Mouse (Mus musculus) lung, adult 2 months (tissue): ENCODE measurements around the gene Nfic. TPM values are rescaled to one million over a fixed set of nuclear protein-coding genes. Genes with fewer than 3 reads are reported as not detected.

Source experiments
- DNase-seq: peaks from one replicate; pipeline ENCODE4 v3.0.0; 2022
- H3K4me1 ChIP-seq: fragments of 200-500 bp; 2 replicates; pipeline ENCODE4 v1.6.1; 2011; ENCODE audit warnings: low read length; ENCODE audit not compliant: control insufficient read depth, insufficient read depth
- H3K4me3 ChIP-seq: fragments of 200-500 bp; replicated peaks from 2 replicates; pipeline ENCODE3; 2011; ENCODE audit warnings: low read depth, mild to moderate bottlenecking, control low read depth, low read length; ENCODE audit errors: extremely low read depth
- CTCF ChIP-seq: fragments of 200-500 bp; IDR thresholded peaks from 2 replicates; pipeline ENCODE4 v1.5.1; 2011; ENCODE audit warnings: mild to moderate bottlenecking, low read length, control low read depth; ENCODE audit not compliant: insufficient read depth
- POLR2A ChIP-seq: fragments of 200-500 bp; IDR thresholded peaks from 2 replicates; pipeline ENCODE4 v1.6.1; 2011; ENCODE audit warnings: low read depth, mild to moderate bottlenecking, control low read depth, low read length, borderline replicate concordance; ENCODE audit errors: extremely low read depth
- WGBS: fragments of 180-500 bp; shearing (Covaris S2); methylation state at CpG from one replicate; pipeline ENCODE4 v1.1.7; 2018; 5-methylcytosine and 5-hydroxymethylcytosine counted together
- polyA plus RNA-seq: library from polyadenylated mRNA; depleted of rRNA; stranded (reverse); fragments of >200 nt; gene quantifications from 2 replicates; pipeline ENCODE4 v1.2.3, GENCODE M21; 2012

The Nfic gene
- polyA plus RNA-seq, 1 experiment, result 103 TPM

DNA sequence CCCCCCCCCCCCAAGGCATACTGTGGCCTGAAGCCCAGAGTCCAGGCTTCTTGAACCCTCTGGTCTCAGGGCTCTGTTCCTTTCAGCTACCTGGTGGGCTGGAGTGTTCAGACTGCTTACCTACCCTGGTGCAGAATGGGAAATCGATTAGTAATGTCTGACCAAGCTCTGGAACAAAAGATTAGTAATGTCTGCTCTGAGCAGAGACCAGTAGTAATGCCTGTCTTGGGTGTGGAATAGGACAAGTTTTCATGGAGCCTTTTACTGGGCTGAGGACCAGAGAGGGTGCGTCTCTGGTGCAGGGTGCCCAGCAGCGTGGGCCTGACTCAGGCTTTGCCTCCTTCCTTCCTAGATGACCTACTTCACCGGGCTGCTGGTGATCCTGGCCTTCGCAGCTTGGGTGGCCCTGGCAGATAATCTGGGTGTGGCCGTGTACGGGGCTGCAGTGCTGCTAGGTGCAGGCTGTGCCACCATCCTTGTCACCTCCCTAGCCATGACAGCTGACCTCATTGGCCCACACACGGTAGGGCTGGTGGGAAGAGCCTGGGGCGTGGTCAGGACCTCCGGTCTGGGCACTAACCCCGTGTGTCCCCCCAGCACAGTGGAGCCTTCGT, 93.0 kb downstream of the Nfic start:
- DNase-seq, result no peak
- Histone ChIP-seq H3K4me1 (peaks cover 11% of the 10 kb centered on the region; the same call in 1 of the 2 replicates), H3K4me3 (no peak overlapping the region)
- WGBS, result 55% methylated on average over 12 of the region's 12 CpGs
- TF ChIP-seq CTCF (no peak), POLR2A (no peak)

DNA sequence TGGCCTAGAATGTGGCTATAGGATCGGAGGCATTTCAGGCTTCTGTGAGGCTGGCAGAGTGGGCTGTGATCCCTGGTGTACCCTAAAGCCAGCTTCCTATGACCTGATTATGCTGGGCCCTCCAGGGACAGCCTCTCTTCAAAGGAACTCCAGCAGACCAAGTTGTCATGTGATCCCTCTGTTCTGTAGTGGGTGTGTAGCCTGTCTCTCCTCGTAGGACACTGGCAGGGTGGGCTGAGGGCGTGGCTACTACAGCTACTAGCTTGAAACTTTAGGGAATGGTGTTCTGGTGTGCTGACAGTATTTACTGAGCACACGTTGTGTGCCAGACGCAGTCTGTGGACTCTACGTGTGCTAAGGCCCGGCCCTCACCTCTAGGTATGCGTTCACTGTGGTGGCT, 94.7 kb downstream of the Nfic start:
- WGBS, result 68% methylated on average over 8 of the region's 8 CpGs
- no peak for DNase-seq
- no peak overlapping the region for H3K4me3 ChIP-seq
- H3K4me1 ChIP-seq, result peaks cover 11% of the 10 kb centered on the region; the same call in 1 of the 2 replicates
- TF ChIP-seq POLR2A (no peak), CTCF (no peak)

DNA sequence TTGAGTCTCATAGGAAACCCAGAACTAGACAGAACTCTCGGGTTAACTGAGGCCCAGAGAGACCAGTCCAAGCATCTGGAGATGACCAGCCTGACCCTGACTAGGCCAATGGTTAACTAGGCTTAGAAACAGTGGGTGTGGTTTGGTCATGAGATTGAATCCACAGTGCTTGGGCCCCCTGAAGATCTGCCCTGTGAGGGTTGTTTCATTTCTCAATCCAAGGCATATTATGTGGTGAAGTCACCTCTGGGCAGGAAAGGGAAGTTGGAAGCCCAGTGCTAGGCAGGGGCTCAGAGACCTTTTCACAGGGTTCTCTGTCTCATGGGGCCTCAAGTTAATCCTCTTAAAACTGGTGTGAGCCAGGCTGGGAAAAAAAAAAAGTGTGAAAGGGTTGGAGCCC, 96.6 kb downstream of the Nfic start:
- DNase-seq, result no peak
- TF ChIP-seq POLR2A (no peak), CTCF (no peak)
- Histone ChIP-seq H3K4me1 (peaks cover 9% of the 10 kb centered on the region; the same call in 1 of the 2 replicates), H3K4me3 (no peak overlapping the region)
- 59% methylated on average over 1 of the region's 1 CpGs for WGBS

DNA sequence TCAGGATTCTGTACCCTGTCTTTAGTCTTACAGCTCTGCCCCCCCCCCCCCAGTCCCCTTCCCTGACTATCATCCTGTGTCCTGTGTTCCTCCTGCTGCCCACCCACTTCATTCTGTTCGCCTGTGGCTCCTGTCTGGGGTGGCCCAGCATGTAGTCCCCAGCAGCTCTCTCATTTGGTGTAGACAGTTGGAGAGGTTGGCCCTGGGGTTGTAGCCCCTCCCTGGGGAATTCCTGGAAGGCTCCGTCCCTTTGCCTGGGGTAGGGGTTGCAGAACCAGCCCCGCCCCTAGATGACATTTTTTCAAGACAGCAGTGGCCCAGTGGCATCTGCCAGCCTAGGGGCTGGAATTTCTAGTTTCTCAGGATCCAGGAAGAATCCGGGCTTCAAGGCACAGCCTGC, 97.2 kb downstream of the Nfic start:
- no peak for DNase-seq
- Histone ChIP-seq H3K4me1 (peaks cover 8% of the 10 kb centered on the region; the same call in 1 of the 2 replicates), H3K4me3 (peak overlapping the region; percentile 87)
- TF ChIP-seq POLR2A, result no peak
- TF ChIP-seq CTCF, result no peak
- WGBS, result 29% methylated on average over 4 of the region's 4 CpGs

DNA sequence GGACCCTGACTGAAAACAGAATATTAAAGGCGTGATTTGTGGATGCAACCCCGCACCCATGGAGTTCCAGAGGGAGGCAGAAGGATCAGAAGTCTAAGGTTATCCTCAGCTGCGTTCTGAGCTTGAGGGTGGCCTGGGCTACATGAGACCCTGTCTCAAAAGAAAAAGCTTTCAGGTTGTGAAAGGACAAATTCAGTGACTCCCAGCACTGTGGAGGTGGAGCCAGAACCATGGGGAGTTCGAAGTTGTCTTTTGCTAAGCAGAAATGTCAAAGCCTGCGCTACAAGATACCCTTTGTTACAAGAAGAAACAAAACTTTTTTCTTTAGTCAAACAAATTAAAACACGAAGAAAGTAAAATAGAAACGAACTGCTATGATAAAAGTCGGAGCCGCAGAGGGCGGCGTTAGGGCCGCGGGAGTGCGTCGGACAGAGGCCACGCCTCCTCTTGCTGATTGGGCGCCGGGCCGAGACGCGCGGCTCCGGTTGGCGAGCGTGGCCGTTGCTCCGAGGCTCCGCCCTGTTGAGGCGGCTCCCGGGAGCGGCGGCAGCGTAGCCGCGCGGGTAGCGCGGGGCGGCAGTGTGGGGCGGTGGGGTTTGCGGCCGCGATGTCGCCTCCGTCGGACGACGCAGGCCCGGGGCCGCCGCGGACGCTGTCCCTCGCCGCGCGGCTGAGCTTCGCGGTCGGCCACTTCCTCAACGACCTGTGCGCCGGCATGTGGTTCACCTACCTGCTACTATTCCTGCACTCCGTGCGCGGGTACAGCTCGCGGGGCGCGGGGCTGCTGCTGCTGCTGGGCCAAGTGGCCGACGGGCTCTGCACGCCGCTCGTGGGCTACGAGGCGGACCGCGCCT, 98.2 kb downstream of the Nfic start, which contains the start of gene Mfsd12:
Gene Mfsd12, plus strand, starts transcription at position 501 of the 854 bp plus-strand sequence.
- DNase-seq, result peak; percentile 88
- TF ChIP-seq CTCF, result no peak
- peak; percentile 28; the same call in 1 of the 2 replicates for TF ChIP-seq POLR2A
- Histone ChIP-seq H3K4me1 (peaks cover 7% of the 10 kb centered on the region; the same call in 1 of the 2 replicates), H3K4me3 (peak within 1 kb of the TSS; percentile 87)
- WGBS, result 2% methylated on average over 79 of the region's 79 CpGs

DNA sequence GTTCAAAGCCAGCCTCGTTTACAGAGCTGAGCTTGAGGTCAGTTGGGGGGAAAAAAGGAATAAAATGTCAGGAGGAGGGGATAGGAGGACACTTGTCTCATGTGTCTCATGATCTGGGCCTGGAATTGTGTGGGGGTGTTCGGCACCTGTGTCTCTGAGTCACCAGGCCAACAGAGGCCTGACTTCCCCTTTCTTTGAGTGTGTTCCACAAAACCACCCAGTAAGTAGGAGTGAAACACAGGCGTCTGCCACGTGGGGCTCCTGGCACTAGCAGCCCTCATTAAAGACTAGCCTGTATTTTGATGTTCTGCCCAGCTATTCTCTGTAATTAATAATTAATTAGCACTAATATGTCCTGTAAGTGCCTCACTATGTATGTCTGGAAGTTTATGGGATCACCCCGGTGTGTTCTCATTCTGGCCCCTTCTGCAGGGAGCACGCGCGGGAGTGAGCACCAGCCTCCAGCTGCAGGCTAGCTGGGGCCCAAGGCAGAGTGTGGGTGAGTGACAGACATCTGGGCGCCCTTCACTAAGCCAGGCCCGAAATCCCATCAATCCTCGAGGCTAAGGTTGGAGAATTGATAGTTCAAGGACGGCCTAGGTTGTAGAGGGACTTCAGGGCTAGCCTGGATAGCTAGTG, 99.0 kb downstream of the Nfic start:
- Histone ChIP-seq H3K4me1 (peaks cover 7% of the 10 kb centered on the region; the same call in 1 of the 2 replicates), H3K4me3 (no peak overlapping the region)
- WGBS, result 52% methylated on average over 12 of the region's 12 CpGs
- DNase-seq, result no peak
- no peak for TF ChIP-seq CTCF
- TF ChIP-seq POLR2A, result no peak

DNA sequence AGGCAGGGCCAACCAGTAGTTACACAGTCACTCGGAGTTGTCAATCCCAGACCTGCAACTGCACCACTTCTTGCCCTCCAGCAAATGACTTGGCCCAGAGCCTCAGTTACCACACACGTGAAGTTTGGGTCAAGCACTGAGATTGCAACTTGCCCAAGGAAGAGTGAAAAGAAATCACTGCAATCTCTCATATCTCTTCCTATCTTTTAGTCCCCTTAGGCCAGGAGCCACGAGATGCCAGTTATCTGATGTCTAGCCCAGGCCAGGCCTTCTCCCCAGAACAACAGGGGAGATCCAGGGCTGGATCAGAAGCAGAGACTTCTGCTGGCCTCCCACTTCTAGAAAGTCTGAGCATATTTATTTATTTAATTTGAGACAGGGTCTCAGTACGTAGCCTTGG, 99.9 kb downstream of the Nfic start:
- WGBS, result 75% methylated on average over 4 of the region's 4 CpGs
- Histone ChIP-seq H3K4me1 (peaks cover 7% of the 10 kb centered on the region; the same call in 1 of the 2 replicates), H3K4me3 (no peak overlapping the region)
- TF ChIP-seq CTCF (no peak), POLR2A (no peak)
- no peak for DNase-seq

DNA sequence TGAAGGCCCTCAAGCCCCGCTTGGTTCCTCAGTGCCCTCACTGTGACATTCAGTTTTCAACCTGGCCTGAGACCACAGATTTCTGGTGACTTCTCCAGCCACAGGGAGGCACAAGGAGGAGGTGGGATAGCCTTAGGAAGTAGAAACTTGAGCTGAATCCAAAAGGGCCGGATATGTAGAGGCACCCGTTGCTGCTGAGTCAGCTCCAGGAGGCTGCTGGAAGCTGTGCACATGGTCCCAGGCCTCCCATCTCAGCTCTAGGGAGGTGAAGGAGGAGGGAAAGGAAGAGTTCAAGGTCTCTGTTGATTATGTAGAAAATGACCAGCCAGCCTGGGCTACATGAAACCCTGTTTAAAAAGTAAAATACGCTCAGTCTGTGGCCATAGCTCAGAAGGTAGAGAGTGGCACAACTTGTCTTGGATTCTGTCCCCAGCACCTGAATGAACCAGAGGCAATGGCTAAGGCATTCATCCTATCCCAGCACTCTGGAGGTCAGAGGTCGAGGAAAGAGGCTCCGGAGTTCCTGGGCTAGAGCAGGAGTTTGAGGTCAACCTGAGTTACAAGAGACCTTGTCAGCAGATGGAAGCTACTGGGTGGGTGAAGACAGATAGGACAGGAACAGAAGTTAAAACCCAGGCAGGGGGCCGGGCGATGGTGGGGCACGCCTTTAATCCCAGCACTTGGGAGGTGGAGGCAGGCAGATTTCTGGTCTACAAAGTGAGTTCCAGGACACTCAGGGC, 100.5 kb downstream of the Nfic start:
- 65% methylated on average over 9 of the region's 9 CpGs for WGBS

DNA sequence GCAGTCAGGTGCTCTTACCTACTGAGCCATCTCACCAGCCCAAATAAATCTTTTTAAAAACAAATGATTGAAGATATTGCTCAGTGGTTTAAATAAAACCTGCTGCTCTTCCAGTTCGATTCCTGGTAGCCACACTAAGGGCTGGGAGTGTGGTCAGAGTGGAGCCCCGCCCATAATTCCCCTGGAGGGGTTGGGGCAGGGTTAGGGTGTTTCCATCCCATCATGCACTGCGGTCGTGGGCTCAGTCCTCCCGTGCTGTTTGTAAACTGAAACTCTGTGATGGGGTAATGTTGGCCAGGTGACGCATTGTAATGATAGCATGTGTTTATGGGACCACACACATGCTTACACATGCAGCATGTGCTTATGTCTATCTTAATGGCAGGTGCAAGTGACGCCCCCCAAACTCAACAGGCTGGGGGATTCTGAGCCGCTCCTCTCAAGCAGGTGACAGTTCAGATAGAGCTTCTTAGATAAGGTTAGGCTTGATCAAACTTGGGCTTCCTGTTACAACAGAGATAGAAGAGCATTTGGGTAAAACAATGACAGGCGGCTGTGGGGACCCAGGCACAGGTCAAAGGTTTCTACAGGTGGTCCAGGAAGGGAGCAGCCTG, 103.7 kb downstream of the Nfic start:
- Histone ChIP-seq H3K4me3 (no peak overlapping the region), H3K4me1 (peaks cover 11% of the 10 kb centered on the region)
- no peak for DNase-seq
- 26% methylated on average over 9 of the region's 9 CpGs for WGBS
- TF ChIP-seq CTCF, result no peak
- TF ChIP-seq POLR2A, result no peak

More for the DNA sequence above, 100.5 kb downstream of the Nfic start:
- no peak for DNase-seq
- Histone ChIP-seq H3K4me1 (peaks cover 7% of the 10 kb centered on the region; the same call in 1 of the 2 replicates), H3K4me3 (no peak overlapping the region)
- no peak for TF ChIP-seq CTCF
- no peak for TF ChIP-seq POLR2A
